Mouse (Mus musculus): ENCODE results near the gene AI661453.

DNA sequence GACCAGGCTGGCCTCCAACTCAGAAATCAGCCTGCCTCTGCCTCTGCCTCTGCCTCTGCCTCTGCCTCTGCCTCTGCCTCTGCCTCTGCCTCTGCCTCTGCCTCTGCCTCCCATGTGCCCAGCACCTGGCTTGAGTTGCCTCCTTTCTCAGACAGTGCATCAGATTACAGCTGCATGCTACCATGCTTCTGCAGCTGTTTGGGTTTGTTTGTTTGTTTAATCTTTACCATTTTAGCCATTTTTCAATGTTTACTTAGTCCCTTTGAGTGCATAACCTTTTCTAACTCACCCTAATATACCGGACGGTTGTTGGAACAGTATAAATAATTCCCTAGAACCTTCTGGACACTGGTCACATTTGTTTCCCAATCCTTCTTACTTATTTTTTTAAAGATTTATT is 22.5 kb downstream of the AI661453 start:
- TF ChIP-seq CTCF (conservative IDR thresholded peaks at IDR 0.05; ENCODE audit: low read length): no peak
- no peak for TF ChIP-seq POU5F1 (IDR thresholded peaks at IDR 0.05; ENCODE audit: borderline replicate concordance, low read length)
